Mouse (Mus musculus): ENCODE results near the gene Per2.
A peak's percentile ranks its signal among the peaks of the same experiment; 100 is the strongest.
"Not testable (repeated sequence)": the region's sequence is repeated elsewhere in the genome, so short reads cannot be mapped to it uniquely, and the experiment has no call there.

The Per2 gene

GRCm38 (mm10) chr1:91459059-91459809 is at the start of gene Per2:
Gene Per2 (minus strand): TSS chr1:91459324.
- DNase-seq, result peak; percentile 100

GRCm38 (mm10) chr1:91504615-91505014 is 45.5 kb upstream of the Per2 start:
- no peak for DNase-seq

- no peak for DNase-seq
These were observed 39.5 kb upstream of the Per2 start for GRCm38 (mm10) chr1:91498579-91498978.

- no peak for DNase-seq
These were observed 36.2 kb upstream of the Per2 start for GRCm38 (mm10) chr1:91495321-91495720.

GRCm38 (mm10) chr1:91494457-91495140 is 35.5 kb upstream of the Per2 start, which contains the start of gene Traf3ip1:
Gene Traf3ip1 (plus strand): TSS chr1:91494647.
- peak; percentile 96 for DNase-seq

GRCm38 (mm10) chr1:91493938-91494337 is 34.8 kb upstream of the Per2 start:
- DNase-seq, result no peak

- no peak for DNase-seq
These were observed 33.6 kb upstream of the Per2 start for GRCm38 (mm10) chr1:91492740-91493139.

- peak; percentile 30 for DNase-seq
These were observed 31.2 kb upstream of the Per2 start for GRCm38 (mm10) chr1:91490322-91490721.

- DNase-seq, result no peak
These were observed 27.0 kb upstream of the Per2 start for GRCm38 (mm10) chr1:91486165-91486564.

- no peak for DNase-seq
These were observed 26.3 kb upstream of the Per2 start for GRCm38 (mm10) chr1:91485422-91485821.

GRCm38 (mm10) chr1:91484011-91484346 is 24.9 kb upstream of the Per2 start:
- no peak for DNase-seq

- peak; percentile 95 for DNase-seq
These were observed 24.3 kb upstream of the Per2 start for GRCm38 (mm10) chr1:91483304-91484010.

- DNase-seq, result no peak
These were observed 23.6 kb upstream of the Per2 start for GRCm38 (mm10) chr1:91482616-91483211.

- no peak for DNase-seq
These were observed 19.8 kb upstream of the Per2 start for GRCm38 (mm10) chr1:91478958-91479357.

GRCm38 (mm10) chr1:91478145-91478544 is 19.0 kb upstream of the Per2 start:
- not testable (repeated sequence) for DNase-seq

- no peak for DNase-seq
These were observed 10.8 kb upstream of the Per2 start for GRCm38 (mm10) chr1:91469888-91470419.

- no peak for DNase-seq
These were observed 7.1 kb upstream of the Per2 start for GRCm38 (mm10) chr1:91466186-91466585.

- DNase-seq, result peak; percentile 70
These were observed 6.1 kb upstream of the Per2 start for GRCm38 (mm10) chr1:91465244-91465643.

GRCm38 (mm10) chr1:91464436-91464835 is 5.3 kb upstream of the Per2 start:
- DNase-seq, result no peak

GRCm38 (mm10) chr1:91463336-91463995 is 4.3 kb upstream of the Per2 start:
- DNase-seq, result no peak

- DNase-seq, result no peak
These were observed 1.4 kb upstream of the Per2 start for GRCm38 (mm10) chr1:91460564-91460963.

GRCm38 (mm10) chr1:91460069-91460468 is 945 bp upstream of the Per2 start:
- no peak for DNase-seq
